Mouse (Mus musculus) lung, postnatal 4 days (tissue): ENCODE measurements around the gene Cd69.

Experiments used
- DNase-seq, 2 experiments: peaks; one replicate each; pipeline ENCODE4 v3.0.0; 2021

Cd69 gene

GRCm38 (mm10) chr6:129222188-129222800 lies 52.9 kb downstream of the Cd69 start:
- no peak for DNase-seq

GRCm38 (mm10) chr6:129221053-129221452 lies 54.2 kb downstream of the Cd69 start:
- DNase-seq: no peak

- peak in 1 of 2 experiments; percentile 35 for DNase-seq
Observed at GRCm38 (mm10) chr6:129219897-129220517, 55.2 kb downstream of the Cd69 start.

GRCm38 (mm10) chr6:129218191-129218696 lies 57.0 kb downstream of the Cd69 start:
- DNase-seq: peak in 1 of 2 experiments; percentile 37
